Mouse (Mus musculus) R1 (cell line): ENCODE results near the gene Asic4.

Experiments used
- DNase-seq: peaks from one replicate; pipeline ENCODE4 v3.0.0-alpha.2; 2018; ENCODE audit warnings: low read depth, low spot score

The Asic4 gene

GRCm38 (mm10) chr1:75443247-75444024, 6.8 kb upstream of the Asic4 start:
- peak; percentile 59 for DNase-seq

GRCm38 (mm10) chr1:75444208-75444607, 6.0 kb upstream of the Asic4 start:
- no peak for DNase-seq

- no peak for DNase-seq
These were observed 5.0 kb upstream of the Asic4 start for GRCm38 (mm10) chr1:75445141-75445701.

DNA sequence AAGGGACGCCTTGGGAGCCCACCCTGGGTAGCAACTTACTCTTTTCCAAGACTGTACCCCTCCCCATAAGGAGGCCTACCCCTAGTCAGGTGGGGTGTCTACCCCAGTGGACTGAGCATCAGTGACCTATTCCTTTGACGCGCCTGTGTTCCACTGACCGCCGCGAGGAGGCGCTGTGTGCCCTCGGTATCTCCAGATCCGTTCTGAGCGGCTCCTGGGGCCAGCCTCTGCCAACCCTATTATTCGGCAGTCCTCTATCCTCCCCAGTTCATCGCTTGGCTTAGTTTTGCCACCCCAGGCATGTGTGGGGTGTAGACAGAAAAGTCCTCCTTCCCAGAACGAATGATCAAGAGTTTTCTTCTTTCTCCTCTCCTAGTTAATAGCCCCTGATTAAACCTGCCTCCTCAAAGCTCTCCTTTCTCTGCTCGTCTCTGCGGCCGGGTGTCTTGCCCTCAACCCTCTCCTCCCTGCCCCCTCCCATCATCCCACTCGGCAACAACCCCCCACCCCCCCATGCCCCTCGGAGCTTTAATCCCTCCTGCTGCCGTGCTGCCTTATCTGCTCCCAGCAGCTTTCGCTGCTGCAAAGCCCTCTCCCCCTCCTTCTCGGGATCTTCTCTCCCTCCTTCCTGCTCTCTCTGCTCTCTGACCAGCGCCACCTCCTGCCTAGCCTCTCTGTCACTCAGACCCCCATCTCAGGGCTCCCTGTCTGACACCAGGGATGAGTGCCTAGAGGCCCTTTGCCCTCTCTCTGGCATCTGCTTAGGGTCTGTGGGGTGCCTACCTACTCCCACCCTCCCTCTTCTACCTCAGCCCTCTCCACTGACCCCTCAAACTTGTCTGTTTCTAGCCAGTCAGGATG, 4.3 kb upstream of the Asic4 start:
- peak; percentile 68 for DNase-seq

DNA sequence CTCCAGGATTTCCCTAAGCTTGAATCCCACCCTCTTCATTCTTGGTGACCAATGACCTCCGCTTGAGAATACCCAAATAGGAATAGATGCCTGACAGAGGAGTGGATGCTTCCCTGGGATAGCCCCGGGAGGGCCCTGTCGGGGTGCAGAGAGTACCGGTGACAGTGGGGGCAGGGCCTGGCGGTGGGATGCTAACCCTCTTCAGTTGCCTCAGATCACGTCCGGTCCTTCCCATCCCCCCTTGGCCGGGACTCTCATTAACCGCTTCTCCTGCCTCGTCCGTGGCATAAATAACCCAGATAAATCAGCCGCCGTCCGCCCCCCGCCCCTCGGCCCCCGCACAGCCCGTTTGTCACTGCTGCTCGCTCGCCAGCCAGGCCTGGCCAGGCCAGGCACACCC, 3.6 kb upstream of the Asic4 start:
- no peak for DNase-seq

DNA sequence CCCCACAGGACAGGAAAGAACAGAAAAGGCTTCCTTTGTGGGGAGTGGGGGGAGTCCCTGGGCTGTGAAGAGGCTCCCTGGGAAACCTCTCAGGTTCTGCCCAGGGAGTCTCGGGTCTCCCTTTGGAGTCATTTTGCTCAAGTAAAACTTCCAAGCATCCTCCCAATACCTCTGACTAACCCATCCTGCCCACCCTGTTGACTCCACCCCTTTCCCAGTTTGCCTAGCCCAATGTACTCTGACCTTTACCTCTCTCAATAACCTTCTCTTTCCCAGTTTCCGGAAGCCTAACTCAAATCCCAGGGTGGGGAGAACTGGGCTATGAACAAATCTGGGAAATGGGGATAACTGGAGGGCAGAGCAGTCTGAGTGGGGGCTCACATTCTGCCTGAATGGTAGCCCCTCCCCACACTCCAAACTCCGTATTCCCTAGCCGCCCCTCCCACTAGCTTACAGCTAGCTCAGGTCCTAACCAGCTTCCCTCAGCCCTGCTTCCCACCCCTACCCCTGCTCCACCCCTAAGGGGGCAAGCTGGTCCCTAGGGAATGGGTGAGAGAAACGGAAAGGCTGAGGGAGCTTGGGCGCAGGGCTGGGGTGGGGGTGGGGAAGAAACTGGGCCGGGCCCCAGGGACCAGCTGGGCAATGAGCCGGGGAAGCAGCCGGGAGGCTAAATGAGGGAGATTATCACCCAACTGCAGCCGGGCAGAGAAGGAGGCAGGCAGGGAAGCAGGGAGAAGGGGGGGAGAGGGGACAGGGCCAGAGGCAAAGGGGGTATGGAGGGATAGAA, 2.8 kb upstream of the Asic4 start:
- DNase-seq, result peak; percentile 69

DNA sequence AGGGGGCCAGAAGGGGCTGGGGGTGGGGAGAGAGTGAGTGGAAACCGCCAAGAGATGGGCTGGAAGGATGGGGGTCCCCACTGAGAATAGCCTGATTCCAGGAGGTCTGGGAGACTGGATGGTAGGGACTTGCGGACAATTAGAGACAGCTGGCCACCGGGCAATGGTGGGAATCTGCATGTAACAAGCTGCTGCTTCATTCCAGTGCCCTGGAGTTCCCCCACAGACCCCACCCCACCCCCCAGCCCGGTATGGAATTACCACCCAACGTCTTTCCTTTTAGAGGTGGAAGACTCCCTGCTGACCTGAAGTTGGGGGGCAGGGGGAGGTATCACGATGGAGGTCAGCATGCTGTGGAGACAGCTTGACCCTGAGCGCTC, 2.2 kb upstream of the Asic4 start:
- no peak for DNase-seq

DNA sequence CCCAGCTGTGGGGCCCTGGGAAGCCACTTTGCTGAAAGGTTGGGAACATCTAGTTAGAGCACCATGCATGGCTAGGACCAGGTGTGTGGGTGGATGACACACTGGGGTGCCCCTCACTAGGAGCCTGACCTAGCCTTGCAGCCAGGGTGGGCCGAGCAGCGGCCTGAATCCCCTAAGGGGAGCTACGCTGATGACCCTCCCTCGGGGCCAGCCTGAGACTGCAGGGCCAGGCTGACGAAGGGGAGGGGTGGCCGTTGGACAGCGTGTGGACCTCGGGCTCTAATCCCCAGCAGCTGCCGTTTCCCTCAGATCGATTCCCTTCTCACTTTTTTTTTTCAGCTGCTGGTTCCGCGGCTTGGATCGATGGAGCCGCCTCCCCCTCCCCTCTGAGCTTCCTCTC, 1.3 kb upstream of the Asic4 start:
- DNase-seq, result no peak

DNA sequence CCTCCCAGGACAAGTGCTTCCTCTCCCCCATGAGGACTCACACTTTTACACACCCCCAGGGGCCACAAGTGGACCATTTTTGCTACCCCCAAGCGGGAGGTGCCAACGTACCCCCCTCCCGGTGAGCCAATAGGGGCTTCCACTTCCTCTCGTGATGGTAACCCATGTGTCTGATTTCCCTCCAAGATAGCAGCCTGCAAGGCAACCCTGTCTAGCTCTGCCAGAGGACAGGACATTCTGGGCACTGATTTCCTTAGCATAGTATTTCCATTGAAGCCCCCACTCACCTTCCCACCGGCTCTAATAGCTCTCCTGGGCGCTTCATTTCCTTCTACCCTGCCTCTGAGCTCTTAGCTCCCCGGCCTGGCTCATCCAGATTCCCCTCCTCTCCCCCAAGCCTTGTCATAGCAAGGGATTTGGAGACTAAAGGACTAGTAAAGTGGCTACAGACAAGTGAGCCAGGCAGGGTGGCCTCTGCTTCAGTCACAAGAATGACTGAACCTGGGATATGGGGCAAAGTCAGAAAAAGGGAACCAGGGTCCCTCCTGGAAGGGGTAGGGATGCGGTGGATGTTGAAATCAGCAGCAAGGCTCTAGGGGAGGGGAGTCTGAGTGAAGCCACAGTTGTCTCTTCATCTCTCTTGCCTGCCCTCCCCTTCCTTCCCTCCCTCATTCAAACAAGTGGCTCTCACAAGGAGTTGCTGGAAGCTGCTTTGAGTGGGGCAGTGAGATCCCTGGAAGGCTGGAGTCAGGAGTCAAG, 680 bp upstream of the Asic4 start:
- no peak for DNase-seq

DNA sequence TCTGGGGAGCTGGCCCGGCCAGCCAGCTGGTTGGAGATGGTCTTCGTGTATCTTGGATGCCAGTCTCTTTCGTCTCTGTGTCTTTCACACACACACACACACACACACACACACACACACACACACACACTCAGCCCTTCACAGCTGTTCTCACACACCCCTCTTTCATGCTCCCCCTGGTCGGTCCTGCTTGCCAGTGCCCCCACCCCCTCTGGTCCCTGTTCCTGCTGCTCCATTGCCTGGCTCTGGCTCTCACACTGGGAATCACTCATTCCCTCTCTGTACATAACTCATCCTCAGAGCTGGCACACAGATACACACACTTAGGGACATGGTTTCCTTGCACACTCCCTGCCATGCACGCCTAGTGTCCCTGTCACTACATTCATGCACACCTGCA, 1.7 kb downstream of the Asic4 start:
- DNase-seq, result no peak

DNA sequence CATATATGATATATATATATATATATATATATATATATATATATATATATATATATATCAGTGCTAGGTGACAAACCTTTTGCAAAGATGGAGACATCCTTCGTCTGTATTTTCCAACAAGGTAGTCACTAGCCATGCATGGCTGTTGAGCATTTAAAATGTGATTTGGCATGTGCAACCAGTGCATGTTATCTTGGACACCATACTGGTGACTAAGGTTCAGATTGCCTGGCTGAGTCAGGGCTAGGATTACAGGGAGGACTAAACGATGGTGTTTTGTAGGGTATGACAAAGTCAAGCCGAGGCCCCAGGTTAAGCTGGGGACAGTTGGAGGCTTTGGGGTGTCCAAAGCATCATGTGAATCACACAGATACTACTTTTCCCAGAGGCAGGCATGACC, 5.2 kb downstream of the Asic4 start:
- DNase-seq, result no peak

GRCm38 (mm10) chr1:75455948-75456347, 5.7 kb downstream of the Asic4 start:
- DNase-seq, result no peak

DNA sequence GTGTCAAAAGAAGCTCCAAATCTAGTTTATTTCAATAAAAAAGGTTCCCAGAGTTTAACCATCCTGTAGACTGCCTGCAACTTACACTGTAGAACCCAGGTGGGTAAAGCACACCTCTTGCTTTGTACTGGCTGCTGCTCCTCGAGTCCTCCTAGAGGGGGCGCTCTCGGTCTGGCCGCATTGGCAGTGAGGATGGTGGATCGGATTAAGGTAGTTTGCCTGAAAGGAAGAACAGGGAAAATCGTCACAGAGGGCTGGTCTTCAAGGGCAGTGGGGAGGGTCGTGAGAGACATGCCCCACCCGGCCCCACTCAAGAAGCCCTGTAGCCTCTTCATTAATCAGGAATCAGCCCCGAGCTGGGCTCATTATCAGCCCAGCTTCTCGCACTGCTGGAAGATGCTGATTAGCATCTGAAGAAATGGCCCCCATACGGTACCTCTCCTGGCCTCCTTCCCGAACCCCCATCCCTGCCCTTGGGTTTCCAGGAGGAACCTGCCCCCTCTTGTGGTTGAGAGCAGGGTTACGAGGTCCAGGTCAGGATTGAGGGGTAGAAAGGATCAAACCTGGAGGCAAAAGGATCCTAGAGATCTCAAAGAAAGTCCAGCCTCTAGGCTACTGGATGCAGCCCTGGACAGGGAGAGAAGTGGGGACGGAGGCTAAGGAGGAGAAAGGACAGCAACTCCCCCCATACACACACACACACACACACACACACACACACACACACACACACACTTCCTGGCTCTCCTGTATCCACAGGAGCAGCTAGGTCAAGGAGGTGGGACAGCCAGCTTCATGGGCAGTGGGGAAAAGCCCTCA, 6.7 kb downstream of the Asic4 start:
- peak; percentile 71 for DNase-seq

- no peak for DNase-seq
These were observed 7.4 kb downstream of the Asic4 start for GRCm38 (mm10) chr1:75457710-75458024.

DNA sequence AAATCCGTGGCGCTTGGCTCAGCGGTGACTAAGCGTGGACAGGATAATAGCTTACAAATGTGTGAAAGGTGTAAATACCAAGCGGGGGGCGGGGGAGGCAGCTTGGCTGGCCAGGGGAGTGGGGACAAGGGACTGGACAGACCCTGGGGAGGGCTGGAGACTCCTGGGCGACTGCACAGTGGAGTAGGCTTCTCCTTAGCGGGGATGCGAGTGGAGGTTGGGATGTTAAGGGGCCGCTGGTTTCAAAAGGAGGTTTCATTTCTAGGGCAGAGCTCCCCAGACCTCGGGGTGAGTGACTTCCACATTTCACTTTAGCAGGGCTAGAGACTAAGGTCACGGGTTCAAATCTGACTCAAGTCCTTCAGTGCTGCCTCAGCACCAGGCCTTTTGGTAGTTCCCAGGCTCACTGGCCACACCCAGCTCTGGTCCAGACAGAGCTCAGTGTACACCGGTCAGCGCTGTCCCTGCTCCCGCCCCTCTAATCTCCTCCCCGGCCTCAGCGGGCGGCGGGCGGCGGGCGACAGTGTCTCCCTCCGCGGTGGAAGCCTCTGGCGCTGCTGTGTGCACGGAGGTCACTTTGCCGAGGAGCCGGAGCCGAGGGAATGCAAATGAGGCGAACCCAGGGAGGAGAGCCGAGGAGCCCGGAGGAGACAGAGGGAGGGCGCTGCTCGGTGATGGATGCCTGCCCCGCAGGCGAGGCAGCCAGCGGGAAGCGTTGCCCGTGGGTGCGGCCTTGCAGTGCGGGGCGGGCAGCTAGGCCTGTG, 8.0 kb downstream of the Asic4 start:
- no peak for DNase-seq

DNA sequence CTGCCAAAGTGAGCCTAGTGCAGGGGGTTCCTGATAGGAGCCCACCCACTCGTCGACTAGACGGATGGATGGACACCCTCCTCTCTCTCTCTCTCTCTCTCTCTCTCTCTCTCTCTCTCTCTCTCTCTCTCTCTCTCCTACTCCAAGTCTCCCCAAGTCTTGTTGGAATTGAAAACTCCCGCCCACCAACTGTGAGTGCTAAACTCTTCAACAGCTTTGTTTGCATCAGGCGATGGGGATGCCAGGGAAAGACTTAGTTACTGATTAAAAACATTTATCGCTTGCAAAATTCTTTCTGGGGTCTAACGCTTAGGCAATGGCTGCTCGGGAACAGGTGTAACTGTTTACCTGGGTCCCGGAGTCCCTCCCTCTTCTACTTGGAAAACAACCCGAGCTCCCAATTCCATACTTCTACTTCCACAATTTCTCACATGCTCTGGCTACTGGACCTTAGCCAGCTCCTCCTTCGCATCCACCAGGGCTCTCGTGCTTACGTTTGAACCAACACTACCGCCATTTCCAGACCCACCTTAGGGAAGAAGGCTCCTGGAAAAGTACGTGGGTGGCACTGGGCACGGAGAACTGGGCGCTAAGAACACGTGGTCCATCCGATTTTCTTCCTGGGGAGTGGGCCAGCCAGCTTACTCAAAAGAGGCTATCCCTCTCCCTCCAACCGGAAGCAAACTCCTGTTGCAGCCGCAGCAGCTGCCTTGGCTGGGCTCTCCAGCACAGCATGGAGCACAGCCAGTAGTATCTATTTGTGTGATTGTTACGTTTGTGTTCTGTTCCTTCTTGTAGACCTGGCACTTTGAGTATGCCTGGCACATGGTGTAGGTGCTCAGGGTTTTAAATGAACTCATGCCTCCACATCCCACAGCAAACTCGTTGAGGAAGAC, 8.8 kb downstream of the Asic4 start:
- no peak for DNase-seq

GRCm38 (mm10) chr1:75460297-75460696, 10.1 kb downstream of the Asic4 start:
- DNase-seq, result no peak

GRCm38 (mm10) chr1:75462636-75463035, 12.4 kb downstream of the Asic4 start:
- DNase-seq, result no peak
